Mouse (Mus musculus) embryonic facial prominence, embryonic 10.5 days (tissue): Measurements from ENCODE around the gene Krtap17-1. TPM values are rescaled to one million over a fixed set of nuclear protein-coding genes. Genes with fewer than 3 reads are reported as not detected.

Experiments
- polyA plus RNA-seq: library from polyadenylated mRNA; unstranded; fragments of >200 nt; fragmentation: Nextera tagmentation; extraction: Ambion mirVana; gene quantifications from 2 replicates; pipeline ENCODE4 v1.2.1, GENCODE M21; 2016

Krtap17-1 gene
- polyA plus RNA-seq, 1 experiment from 2014 or later = not detected

Other genes with a start within 250 kb of the Krtap17-1 start
- not detected in 2 replicates for gene Gm11595, start 221.1 kb downstream of the Krtap17-1 start, polyA plus RNA-seq
- not detected in 2 replicates for gene Krtap4-8, start 213.3 kb downstream of the Krtap17-1 start, polyA plus RNA-seq
- gene Krtap4-9, start 208.8 kb downstream of the Krtap17-1 start, polyA plus RNA-seq = not detected in 2 replicates
- not detected in 2 replicates for gene Gm11596, start 200.5 kb downstream of the Krtap17-1 start, polyA plus RNA-seq
- not detected in 2 replicates for gene Gm11569, start 195.1 kb downstream of the Krtap17-1 start, polyA plus RNA-seq
- gene Gm11554, start 189.5 kb downstream of the Krtap17-1 start, polyA plus RNA-seq = not detected in 2 replicates
- not detected in 2 replicates for gene Krtap4-13, start 184.1 kb downstream of the Krtap17-1 start, polyA plus RNA-seq
- gene Gm11564, start 178.3 kb downstream of the Krtap17-1 start, polyA plus RNA-seq = not detected in 2 replicates
- gene 2300003K06Rik, start 155.9 kb downstream of the Krtap17-1 start, polyA plus RNA-seq = not detected in 2 replicates
- not detected in 2 replicates for gene Krtap4-16, start 142.4 kb downstream of the Krtap17-1 start, polyA plus RNA-seq
- not detected in 2 replicates for gene Gm11568, start 136.1 kb downstream of the Krtap17-1 start, polyA plus RNA-seq
- gene Gm11559, start 129.5 kb downstream of the Krtap17-1 start, polyA plus RNA-seq = not detected in 2 replicates
- not detected in 2 replicates for gene Krtap9-1, start 120.6 kb downstream of the Krtap17-1 start, polyA plus RNA-seq
- not detected in 2 replicates for gene Gm11567, start 114.8 kb downstream of the Krtap17-1 start, polyA plus RNA-seq
- gene Krtap31-1, start 86.1 kb downstream of the Krtap17-1 start, polyA plus RNA-seq = not detected in 2 replicates
- not detected in 2 replicates for gene Gm11565, start 79.2 kb downstream of the Krtap17-1 start, polyA plus RNA-seq
- gene Krtap31-2, start 57.7 kb downstream of the Krtap17-1 start, polyA plus RNA-seq = not detected in 2 replicates
- gene Krtap9-5, start 45.5 kb downstream of the Krtap17-1 start, polyA plus RNA-seq = not detected in 2 replicates
- not detected in 2 replicates for gene Krtap29-1, start 14.9 kb downstream of the Krtap17-1 start, polyA plus RNA-seq
- not detected in 2 replicates for gene Krtap16-1, start 7.4 kb downstream of the Krtap17-1 start, polyA plus RNA-seq
- not detected in 2 replicates for gene Krt33a, start 22.2 kb upstream of the Krtap17-1 start, polyA plus RNA-seq
- not detected in 2 replicates for gene Krt33b, start 35.9 kb upstream of the Krtap17-1 start, polyA plus RNA-seq
- gene Krt34, start 47.6 kb upstream of the Krtap17-1 start, polyA plus RNA-seq = not detected in 2 replicates
- not detected in 2 replicates for gene Krt31, start 56.6 kb upstream of the Krtap17-1 start, polyA plus RNA-seq
- gene Krt32, start 94.2 kb upstream of the Krtap17-1 start, polyA plus RNA-seq = not detected in 2 replicates
- not detected in 2 replicates for gene Krt35, start 102.2 kb upstream of the Krtap17-1 start, polyA plus RNA-seq
- gene Krt36, start 111.6 kb upstream of the Krtap17-1 start, polyA plus RNA-seq = 0.09 TPM in 1 of 2 replicates, not detected in the other
- not detected in 2 replicates for gene Krt13, start 127.6 kb upstream of the Krtap17-1 start, polyA plus RNA-seq
- gene Krt15, start 141.9 kb upstream of the Krtap17-1 start, polyA plus RNA-seq = 2.8 and 8.6 TPM in 2 replicates
- 16.1 and 18.2 TPM in 2 replicates for gene Krt19, start 154.7 kb upstream of the Krtap17-1 start, polyA plus RNA-seq
- not detected in 2 replicates for gene Krt9, start 199.3 kb upstream of the Krtap17-1 start, polyA plus RNA-seq
- gene Krt14, start 213.6 kb upstream of the Krtap17-1 start, polyA plus RNA-seq = 12.0 and 16.1 TPM in 2 replicates